Mouse (Mus musculus) small intestine, adult 2 months (tissue): ENCODE measurements around the gene Agbl2.

Source experiments
- CTCF ChIP-seq: fragments of 200-500 bp; IDR thresholded peaks from 2 replicates; pipeline ENCODE4 v1.5.1; 2012; ENCODE audit warnings: low read depth, mild to moderate bottlenecking, control low read depth, inconsistent platforms, low read length, moderate library complexity, mixed read lengths; ENCODE audit not compliant: insufficient replicate concordance, insufficient read length; ENCODE audit errors: extremely low read depth
- POLR2A ChIP-seq: fragments of 200-500 bp; IDR thresholded peaks from 2 replicates; pipeline ENCODE4 v1.6.1; 2012; ENCODE audit warnings: low read depth, mild to moderate bottlenecking, control low read depth, inconsistent platforms, low read length, moderate library complexity

DNA sequence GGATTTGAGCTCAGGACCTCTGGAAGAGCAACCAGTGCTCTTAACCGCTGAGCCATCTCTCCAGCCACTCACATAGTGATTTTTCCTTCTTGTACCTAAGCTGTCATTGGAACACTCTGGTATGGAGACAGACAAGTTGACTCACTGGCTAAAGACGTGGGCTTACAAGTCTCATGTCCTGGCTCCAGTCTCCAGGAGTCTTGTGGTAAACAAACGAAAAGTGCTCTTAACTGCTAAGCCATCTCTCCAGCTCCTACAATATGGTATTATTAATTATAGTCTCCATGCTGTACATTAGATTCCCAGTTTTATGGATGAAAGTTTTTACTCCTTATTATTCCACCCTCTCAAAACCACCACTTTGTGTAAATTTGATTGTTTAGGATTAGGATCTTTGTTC lies 17.4 kb upstream of the Agbl2 start:
- TF ChIP-seq POLR2A: no peak
- TF ChIP-seq CTCF: no peak
